Mouse (Mus musculus): ENCODE measurements at regions not wholly inside any gene's neighbourhood (a gene's known extent, or its start where the extent isn't known, plus 50 kb on each side); places are given as distances from the start of the nearest gene placed in this dataset.

DNA sequence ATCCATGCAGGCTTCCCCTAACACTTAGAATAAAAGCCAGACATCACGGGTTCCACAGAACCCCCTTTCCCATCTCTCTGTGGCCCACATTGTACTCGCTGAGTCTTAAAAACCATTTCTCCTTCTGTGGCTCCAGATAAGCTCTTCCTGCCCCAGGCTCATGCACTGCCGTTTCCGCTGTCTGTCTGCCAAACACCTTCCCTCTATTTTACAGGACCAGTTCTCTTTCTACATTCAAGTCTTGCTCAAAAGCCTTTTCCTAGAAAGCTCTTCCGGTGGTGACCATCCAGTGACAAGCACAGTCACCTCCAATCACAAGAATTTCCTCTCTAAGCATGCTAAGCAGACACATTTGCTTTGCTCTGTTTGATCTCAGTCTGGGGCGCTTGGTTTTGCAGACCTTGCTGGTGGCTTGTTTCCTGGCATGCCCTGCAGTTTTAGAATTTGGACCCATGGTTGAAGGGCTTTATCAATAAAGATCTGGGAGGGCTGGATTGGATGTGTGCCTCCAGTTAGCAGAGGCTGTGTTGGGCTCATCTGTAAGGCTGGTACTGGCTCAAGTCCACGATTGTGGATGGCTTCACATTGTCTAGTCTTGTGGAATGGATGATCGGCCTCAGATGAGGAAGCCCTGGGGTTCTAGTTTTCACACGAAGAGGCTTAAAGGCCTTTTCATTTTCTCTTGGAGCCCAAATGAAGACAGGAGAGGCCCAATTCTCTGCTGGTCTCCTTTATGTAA, 87.8 kb upstream of the Lhx1 start:
- TF ChIP-seq EP300 (IDR thresholded peaks at IDR 0.05; ENCODE audit: low read length) (no peak), POLR2A (IDR thresholded peaks at IDR 0.05; ENCODE audit: low read depth, low read length) (no peak), RCOR1 (conservative IDR thresholded peaks at IDR 0.05; ENCODE audit: low read depth, low read length) (no peak), HCFC1 (IDR thresholded peaks at IDR 0.05; ENCODE audit: low read depth, low read length) (no peak), CTCF (conservative IDR thresholded peaks at IDR 0.05 in 1 of 2, IDR thresholded peaks at IDR 0.05 in 1 of 2; ENCODE audit: low read depth in 2 of 2, low read length in 2 of 2) (no peak)

All from CH12.LX (cell line).